Mouse (Mus musculus) retina, postnatal 7 days (tissue): ENCODE results near the gene Mgat4e.
A peak's percentile ranks its signal among the peaks of the same experiment; 100 is the strongest.
"Not testable (repeated sequence)": the region's sequence is repeated elsewhere in the genome, so short reads cannot be mapped to it uniquely, and the experiment has no call there.

Experiments used
- DNase-seq: peaks from one replicate; pipeline ENCODE4 v3.0.0-alpha.2; 2012; ENCODE audit warnings: low read depth, low spot score

The Mgat4e gene

GRCm38 (mm10) chr1:134555871-134556670, 6.6 kb upstream of the Mgat4e start:
- DNase-seq: no peak

GRCm38 (mm10) chr1:134555240-134555870, 5.9 kb upstream of the Mgat4e start:
- DNase-seq: no peak

GRCm38 (mm10) chr1:134552396-134552795, 2.9 kb upstream of the Mgat4e start:
- DNase-seq: no peak

DNA sequence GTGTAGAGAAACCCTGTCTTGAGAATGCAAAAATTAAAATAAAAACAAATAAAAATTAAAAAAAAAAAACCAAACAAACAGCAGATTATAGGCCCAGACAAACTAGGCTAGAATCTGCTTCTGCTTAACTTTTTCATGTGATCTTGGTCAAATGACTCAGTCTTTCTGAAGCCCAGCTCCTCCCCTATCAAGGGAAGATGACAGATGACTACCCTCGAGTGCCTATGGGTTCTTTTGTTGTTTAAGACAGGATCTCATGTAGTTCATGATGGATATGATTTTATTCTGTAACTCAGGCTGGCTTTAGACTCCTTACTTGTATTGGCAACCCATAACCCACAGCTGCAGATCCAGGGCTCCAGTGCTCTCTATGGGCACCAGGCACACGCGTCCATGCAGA, 2.4 kb upstream of the Mgat4e start:
- DNase-seq: no peak

DNA sequence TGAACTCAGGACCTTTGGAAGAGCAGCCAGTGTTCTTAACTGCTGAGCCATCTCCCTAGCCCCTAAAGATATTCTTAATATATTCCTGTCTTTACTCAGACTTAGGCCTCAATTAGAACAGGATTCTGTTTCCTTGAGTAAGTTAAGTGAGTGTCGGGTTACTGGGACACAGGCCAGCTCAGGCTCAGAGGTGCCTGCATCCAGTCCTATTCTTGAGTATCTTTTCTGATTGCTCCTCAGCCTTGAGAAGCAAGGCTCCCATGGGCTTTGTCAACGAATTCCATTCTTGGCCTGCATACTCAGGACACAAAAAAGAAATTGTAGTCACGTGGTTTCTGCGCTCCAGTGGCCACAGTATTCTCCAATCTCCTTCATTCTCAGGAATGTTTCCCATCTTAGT, 1.3 kb downstream of the Mgat4e start:
- DNase-seq: no peak

DNA sequence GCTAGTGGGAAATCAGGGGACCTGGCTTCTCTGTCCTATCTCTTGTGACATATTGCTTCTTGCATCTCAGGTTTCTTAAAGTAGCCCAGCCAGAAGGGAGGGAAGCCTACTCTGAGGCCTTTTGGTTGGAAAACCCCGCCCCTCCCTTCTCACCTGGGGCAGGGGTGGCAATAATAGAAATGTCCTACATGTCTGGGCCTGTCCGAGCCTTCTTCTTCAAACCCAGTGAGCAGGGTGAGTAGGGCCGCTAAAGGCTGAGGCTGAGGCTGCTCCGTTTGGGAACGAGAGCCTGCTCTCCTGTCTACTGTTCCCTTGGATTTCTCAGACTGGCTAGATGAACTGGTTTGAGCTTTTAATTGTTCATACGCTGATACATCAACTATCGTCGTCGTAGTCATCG, 8.9 kb downstream of the Mgat4e start:
- no peak for DNase-seq

- DNase-seq: no peak
These were observed 14.0 kb downstream of the Mgat4e start for GRCm38 (mm10) chr1:134535513-134535912.

- no peak for DNase-seq
These were observed 14.4 kb downstream of the Mgat4e start for GRCm38 (mm10) chr1:134535054-134535453.

GRCm38 (mm10) chr1:134533710-134534109, 15.8 kb downstream of the Mgat4e start:
- DNase-seq: not testable (repeated sequence)

- no peak for DNase-seq
These were observed 18.9 kb downstream of the Mgat4e start for GRCm38 (mm10) chr1:134530618-134531017.

GRCm38 (mm10) chr1:134526752-134527151, 22.7 kb downstream of the Mgat4e start:
- no peak for DNase-seq

DNA sequence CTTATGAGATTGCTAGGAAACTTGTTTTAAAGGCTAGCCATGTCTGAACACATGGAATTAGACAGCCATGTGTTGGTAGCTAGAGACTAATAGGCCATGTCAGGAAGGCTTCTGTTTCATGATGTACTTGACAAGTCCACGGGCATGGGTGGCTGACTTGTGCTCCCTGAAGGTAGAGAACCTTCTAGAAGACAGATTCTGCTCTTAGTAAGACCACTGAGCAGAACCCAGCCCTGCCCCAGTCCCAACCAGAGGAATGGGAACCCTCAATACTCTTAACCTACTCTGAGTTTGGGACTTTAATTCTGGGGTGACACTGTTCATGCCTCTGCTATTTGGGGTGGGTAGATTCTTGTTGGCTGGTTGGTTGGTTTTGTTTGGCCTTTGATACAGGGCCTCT, 24.5 kb downstream of the Mgat4e start:
- no peak for DNase-seq

GRCm38 (mm10) chr1:134524424-134524823, 25.1 kb downstream of the Mgat4e start:
- no peak for DNase-seq

GRCm38 (mm10) chr1:134522325-134522724, 27.2 kb downstream of the Mgat4e start:
- no peak for DNase-seq

DNA sequence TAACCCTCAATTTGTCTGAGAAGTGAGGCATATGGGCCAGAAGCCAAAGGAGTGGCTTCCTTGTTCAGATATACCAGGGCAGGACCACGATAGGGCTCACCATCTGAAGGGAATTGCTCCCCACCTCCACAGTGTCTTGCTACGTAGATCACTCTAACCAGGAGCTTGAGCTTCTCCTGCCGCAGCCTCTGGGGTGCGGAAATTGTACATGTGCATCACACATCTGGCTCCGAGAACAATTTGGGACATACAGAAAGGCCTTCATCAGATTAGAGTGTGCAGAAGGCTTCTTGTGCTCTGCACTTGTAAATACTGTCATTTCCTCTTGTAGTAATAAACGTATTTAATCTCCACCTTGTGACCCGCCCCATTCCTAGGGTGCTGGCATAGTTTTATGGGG, 28.3 kb downstream of the Mgat4e start:
- no peak for DNase-seq

GRCm38 (mm10) chr1:134520001-134520721, 29.3 kb downstream of the Mgat4e start:
- DNase-seq: no peak

DNA sequence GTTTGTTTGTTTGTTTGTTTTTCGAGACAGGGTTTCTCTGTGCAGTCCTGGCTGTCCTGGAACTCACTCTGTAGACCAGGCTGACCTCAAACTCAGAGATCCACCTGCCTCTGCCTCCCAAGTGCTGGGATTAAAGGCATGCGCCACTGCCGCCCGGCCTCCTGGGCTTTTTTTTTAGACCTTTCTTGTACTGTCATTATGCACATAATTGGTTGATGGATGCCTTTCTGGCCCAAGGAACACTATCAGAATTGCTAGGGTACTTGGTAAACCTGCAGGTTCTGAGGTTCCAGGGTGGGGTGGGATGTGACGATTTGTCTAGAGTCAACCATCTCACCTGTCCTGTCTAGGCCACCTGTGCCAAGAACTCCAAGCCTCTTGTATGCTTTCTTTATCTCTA, 30.3 kb downstream of the Mgat4e start:
- not testable (repeated sequence) for DNase-seq

GRCm38 (mm10) chr1:134518677-134519076, 30.8 kb downstream of the Mgat4e start:
- DNase-seq: peak; percentile 70

GRCm38 (mm10) chr1:134517841-134518240, 31.6 kb downstream of the Mgat4e start:
- DNase-seq: not testable (repeated sequence)

GRCm38 (mm10) chr1:134516491-134517198, 32.8 kb downstream of the Mgat4e start:
- no peak for DNase-seq

GRCm38 (mm10) chr1:134515891-134516290, 33.6 kb downstream of the Mgat4e start:
- DNase-seq: no peak
